Mouse (Mus musculus): Measurements from ENCODE around the gene Olfr829. TPM values are rescaled to one million over a fixed set of nuclear protein-coding genes. Genes with fewer than 3 reads are reported as not detected.
"Not testable (repeated sequence)": the region's sequence is repeated elsewhere in the genome, so short reads cannot be mapped to it uniquely, and the experiment has no call there.

The Olfr829 gene
- not detected for total RNA-seq (2021)
- long read RNA-seq, experiment 1, result 0 reads
- long read RNA-seq, experiment 2, result 0 reads

- no peak for DNase-seq (ENCODE audit: low spot score in 2 of 2)
These were observed at the start of gene Olfr829 for GRCm38 (mm10) chr9:18854633-18855032. Olfr829 (plus strand) TSS chr9:18854933.

DNA sequence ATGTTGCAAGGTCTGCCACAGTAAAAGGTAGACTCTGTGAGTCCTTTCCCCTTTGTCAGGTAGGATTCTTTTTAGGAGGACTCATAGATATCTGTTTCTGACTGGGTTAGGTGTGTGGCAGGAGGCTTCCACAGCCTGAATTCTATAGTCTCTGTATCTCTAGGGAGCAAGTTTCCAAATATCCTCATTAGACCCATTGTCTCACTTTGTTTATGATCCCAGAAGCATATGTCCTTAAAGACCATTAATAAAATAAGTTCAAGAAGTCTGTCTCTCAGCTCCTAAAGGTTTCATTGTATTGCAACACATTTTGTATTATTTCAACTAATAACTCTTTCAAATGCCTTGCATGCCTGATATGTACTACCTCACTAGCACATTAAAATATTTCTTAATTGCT, 35.3 kb upstream of the Olfr829 start, which contains the start of gene Olfr828:
Olfr828 (minus strand) TSS at position 101 of the 400 bp plus-strand sequence.
- DNase-seq (ENCODE audit: low spot score in 2 of 2), result no peak

GRCm38 (mm10) chr9:18874393-18874792, 19.7 kb downstream of the Olfr829 start, which contains the start of gene Olfr830:
Olfr830 (plus strand) TSS chr9:18874693.
- DNase-seq (ENCODE audit: low spot score in 2 of 2), result no peak

DNA sequence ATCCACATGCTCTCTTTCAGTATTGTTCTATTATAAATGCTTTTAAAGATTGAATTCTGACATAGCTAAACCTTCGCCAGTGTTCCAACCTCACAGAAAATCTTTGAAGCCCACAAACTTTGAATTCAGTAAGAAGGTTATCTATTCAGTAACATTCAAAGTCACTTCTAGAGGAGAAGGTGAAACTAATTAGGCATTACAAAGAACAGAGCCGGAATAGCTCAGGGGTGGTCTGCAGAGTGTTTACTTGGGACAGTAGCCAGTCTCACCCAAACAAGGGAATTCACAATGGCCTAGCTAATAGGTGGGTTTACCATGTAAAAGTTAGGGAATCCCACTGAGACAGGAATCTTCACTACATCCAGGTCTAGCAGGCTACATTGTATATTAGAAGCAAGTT, 53.0 kb downstream of the Olfr829 start:
- not testable (repeated sequence) for DNase-seq (ENCODE audit: low spot score in 2 of 2)

Other genes starting within 250 kb of the Olfr829 start
- gene Muc16, start 180.4 kb upstream of the Olfr829 start, total RNA-seq (2021), result 1 to 10 TPM; 2.0 to 5.9 TPM
- not detected for gene Olfr24, start 90.9 kb upstream of the Olfr829 start, total RNA-seq (2021)
- not detected for gene Olfr828, start 35.4 kb upstream of the Olfr829 start, total RNA-seq (2021)
- gene Olfr830, start 19.8 kb downstream of the Olfr829 start, total RNA-seq (2021), result not detected
- gene Olfr832, start 82.2 kb downstream of the Olfr829 start, total RNA-seq (2021), result not detected
- gene Olfr834, start 133.1 kb downstream of the Olfr829 start, total RNA-seq (2021), result not detected
- not detected for gene Olfr835, start 177.8 kb downstream of the Olfr829 start, total RNA-seq (2021)